Mouse (Mus musculus): ENCODE results near the gene Uhrf1. TPM values are rescaled to one million over a fixed set of nuclear protein-coding genes. Genes with fewer than 3 reads are reported as not detected.

The Uhrf1 gene
- total and polyA plus RNA-seq, 2 experiments from 2014 or later: 4.7 to 10.0 TPM

GRCm38 (mm10) chr17:56271609-56272253 is 31.4 kb upstream of the Uhrf1 start:
- no peak for DNase-seq (ENCODE audit: low spot score)
- no peak for TF ChIP-seq CTCF (IDR thresholded peaks at IDR 0.05)

GRCm38 (mm10) chr17:56272644-56273043 is 30.5 kb upstream of the Uhrf1 start:
- Histone ChIP-seq H3K27me3 (ENCODE audit: insufficient read depth, low read length) (no peaks in the 10 kb centered on the region), H3K4me3 (ENCODE audit: low read depth, low read length) (no peak overlapping the region), H3K4me2 (ENCODE audit: low read depth, low read length, poor library complexity, severe bottlenecking) (no peak overlapping the region), H3K9ac (replicated peaks; ENCODE audit: low read length, poor library complexity, severe bottlenecking) (no peak overlapping the region), H3K36me3 (ENCODE audit: insufficient read depth, low read length) (peaks cover 4% of the 10 kb centered on the region; the same call in 1 of the 2 replicates), H3K9me3 (ENCODE audit: low read length) (no peaks in the 10 kb centered on the region), H3K4me1 (ENCODE audit: insufficient read depth, low read length) (no peaks in the 10 kb centered on the region; the same call in 1 of the 2 replicates), H3K27ac (ENCODE audit: low read depth, low read length) (no peak overlapping the region)
- 80% methylated on average over 3 of the region's 3 CpGs for WGBS
- no peak for ATAC-seq (ENCODE audit: low FRiP score)
- TF ChIP-seq CTCF (IDR thresholded peaks at IDR 0.05): no peak
- no peak for DNase-seq (ENCODE audit: low spot score)

More at GRCm38 (mm10) chr17:56271609-56272253, 31.4 kb upstream of the Uhrf1 start:
- Histone ChIP-seq H3K4me3 (ENCODE audit: low read depth, low read length) (no peak overlapping the region), H3K9ac (replicated peaks; ENCODE audit: low read length, poor library complexity, severe bottlenecking) (no peak overlapping the region), H3K4me1 (ENCODE audit: insufficient read depth, low read length) (no peaks in the 10 kb centered on the region; the same call in 1 of the 2 replicates), H3K4me2 (ENCODE audit: low read depth, low read length, poor library complexity, severe bottlenecking) (no peak overlapping the region), H3K27me3 (ENCODE audit: insufficient read depth, low read length) (no peaks in the 10 kb centered on the region), H3K9me3 (ENCODE audit: low read length) (no peaks in the 10 kb centered on the region), H3K36me3 (ENCODE audit: insufficient read depth, low read length) (peaks cover 4% of the 10 kb centered on the region; the same call in 1 of the 2 replicates), H3K27ac (ENCODE audit: low read depth, low read length) (no peak overlapping the region)
- no peak for ATAC-seq (ENCODE audit: low FRiP score)
- WGBS: 84% methylated on average over 12 of the region's 12 CpGs

GRCm38 (mm10) chr17:56273482-56273881 is 29.6 kb upstream of the Uhrf1 start:
- no peak overlapping the region for H3K27ac ChIP-seq (ENCODE audit: low read depth, low read length)
- no peak overlapping the region for H3K4me2 ChIP-seq (ENCODE audit: low read depth, low read length, poor library complexity, severe bottlenecking)
- H3K9me3 ChIP-seq (ENCODE audit: low read length): no peaks in the 10 kb centered on the region
- no peak overlapping the region for H3K9ac ChIP-seq (replicated peaks; ENCODE audit: low read length, poor library complexity, severe bottlenecking)
- WGBS: 85% methylated on average over 7 of the region's 7 CpGs
- no peaks in the 10 kb centered on the region for H3K27me3 ChIP-seq (ENCODE audit: insufficient read depth, low read length)
- ATAC-seq (ENCODE audit: low FRiP score) (no peak), DNase-seq (ENCODE audit: low spot score) (no peak)
- TF ChIP-seq CTCF (IDR thresholded peaks at IDR 0.05): no peak
- H3K4me1 ChIP-seq (ENCODE audit: insufficient read depth, low read length): no peaks in the 10 kb centered on the region; the same call in 1 of the 2 replicates
- H3K36me3 ChIP-seq (ENCODE audit: insufficient read depth, low read length): peaks cover 4% of the 10 kb centered on the region; the same call in 1 of the 2 replicates
- no peak overlapping the region for H3K4me3 ChIP-seq (ENCODE audit: low read depth, low read length)

GRCm38 (mm10) chr17:56273986-56274385 is 29.1 kb upstream of the Uhrf1 start:
- DNase-seq (ENCODE audit: low spot score) (no peak), ATAC-seq (ENCODE audit: low FRiP score) (no peak)
- Histone ChIP-seq H3K36me3 (ENCODE audit: insufficient read depth, low read length) (peaks cover 4% of the 10 kb centered on the region; the same call in 1 of the 2 replicates), H3K4me1 (ENCODE audit: insufficient read depth, low read length) (no peaks in the 10 kb centered on the region; the same call in 1 of the 2 replicates), H3K27me3 (ENCODE audit: insufficient read depth, low read length) (no peaks in the 10 kb centered on the region), H3K4me2 (ENCODE audit: low read depth, low read length, poor library complexity, severe bottlenecking) (no peak overlapping the region), H3K27ac (ENCODE audit: low read depth, low read length) (no peak overlapping the region), H3K9ac (replicated peaks; ENCODE audit: low read length, poor library complexity, severe bottlenecking) (no peak overlapping the region), H3K9me3 (ENCODE audit: low read length) (no peaks in the 10 kb centered on the region), H3K4me3 (ENCODE audit: low read depth, low read length) (no peak overlapping the region)
- no peak for TF ChIP-seq CTCF (IDR thresholded peaks at IDR 0.05)
- 88% methylated on average over 5 of the region's 5 CpGs for WGBS

GRCm38 (mm10) chr17:56275842-56276480 is 27.2 kb upstream of the Uhrf1 start:
- DNase-seq (ENCODE audit: low spot score): no peak
- no peaks in the 10 kb centered on the region for H3K9me3 ChIP-seq (ENCODE audit: low read length)
- TF ChIP-seq CTCF (IDR thresholded peaks at IDR 0.05): no peak
- peak overlapping the region; percentile 40 for H3K9ac ChIP-seq (replicated peaks; ENCODE audit: low read length, poor library complexity, severe bottlenecking)
- 28% methylated on average over 5 of the region's 5 CpGs for WGBS
- no peak overlapping the region for H3K27ac ChIP-seq (ENCODE audit: low read depth, low read length)
- no peaks in the 10 kb centered on the region for H3K4me1 ChIP-seq (ENCODE audit: insufficient read depth, low read length)
- peak overlapping the region; percentile 58 for H3K4me2 ChIP-seq (ENCODE audit: low read depth, low read length, poor library complexity, severe bottlenecking)
- no peaks in the 10 kb centered on the region for H3K36me3 ChIP-seq (ENCODE audit: insufficient read depth, low read length)
- H3K4me3 ChIP-seq (ENCODE audit: low read depth, low read length): peak overlapping the region; percentile 31
- H3K27me3 ChIP-seq (ENCODE audit: insufficient read depth, low read length): no peaks in the 10 kb centered on the region
- ATAC-seq (ENCODE audit: low FRiP score): no peak
